Mouse (Mus musculus) A20 (cell line): Measurements from ENCODE around the gene Aox3.

Experiments
- DNase-seq: peaks from one replicate; pipeline ENCODE4 v3.0.0-alpha.2; 2011; ENCODE audit warnings: low read depth, low spot score

Gene Aox3

DNA sequence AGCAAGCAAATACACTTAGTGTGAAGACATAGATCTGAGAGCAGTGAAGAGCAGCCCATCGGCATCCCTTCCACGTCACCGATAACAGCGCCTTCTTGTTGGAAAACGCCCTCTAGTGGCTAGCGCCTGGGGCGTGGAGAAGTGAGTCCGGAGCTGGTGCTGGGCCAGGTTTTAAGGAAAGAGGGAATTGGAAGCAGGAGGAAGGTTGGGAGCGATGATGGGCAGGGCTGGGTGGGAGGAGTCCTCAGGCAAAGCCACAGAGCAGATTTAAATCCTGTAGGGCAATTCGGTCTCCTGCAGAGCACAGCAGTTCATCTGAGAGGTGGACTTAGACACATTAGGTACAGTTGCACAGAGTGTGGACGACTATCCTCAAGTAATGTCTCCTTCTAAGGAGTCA, at the start of gene Aox3:
Gene Aox3 (plus strand): TSS at position 251 of the 400 bp plus-strand sequence.
- peak; percentile 49 for DNase-seq

DNA sequence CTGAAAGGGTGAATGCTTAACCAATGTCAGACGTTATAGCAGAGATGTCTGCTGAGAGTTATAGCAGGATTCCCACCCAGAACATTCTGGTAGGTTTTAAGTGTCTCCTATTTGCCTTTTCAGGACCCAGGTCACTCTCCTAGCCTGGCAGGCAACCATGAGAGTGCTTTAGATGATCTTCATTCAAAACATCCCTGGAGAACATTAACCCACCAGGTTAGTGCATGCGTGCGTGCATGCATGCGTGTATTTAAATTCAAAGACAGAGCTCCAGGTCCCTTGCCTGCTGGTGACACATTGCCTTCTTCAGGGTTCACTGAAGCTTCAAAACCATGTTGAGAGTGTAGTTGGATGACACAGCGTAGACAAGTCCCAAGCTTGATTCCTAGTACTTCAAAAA, 47.8 kb upstream of the Aox3 start:
- DNase-seq: no peak

DNA sequence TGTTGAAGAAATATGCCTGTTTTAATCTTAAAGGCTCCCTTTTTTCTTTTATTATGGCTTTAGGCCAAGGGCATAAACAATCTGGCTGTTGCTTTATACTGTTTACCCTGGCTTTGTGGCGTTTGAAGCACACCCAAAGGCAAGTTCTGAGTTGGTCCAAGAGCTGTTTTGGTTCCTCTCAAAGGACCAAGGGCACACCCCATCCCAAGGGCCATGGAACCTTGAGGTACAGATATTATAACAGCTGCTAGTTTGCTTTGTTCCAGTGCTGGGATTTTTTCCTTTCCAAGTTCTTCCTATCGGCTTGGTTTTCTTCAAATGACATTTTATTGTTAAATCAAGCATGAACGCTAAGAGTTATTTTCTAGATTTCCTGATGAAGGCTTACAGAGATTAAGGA, 47.3 kb upstream of the Aox3 start:
- no peak for DNase-seq

DNA sequence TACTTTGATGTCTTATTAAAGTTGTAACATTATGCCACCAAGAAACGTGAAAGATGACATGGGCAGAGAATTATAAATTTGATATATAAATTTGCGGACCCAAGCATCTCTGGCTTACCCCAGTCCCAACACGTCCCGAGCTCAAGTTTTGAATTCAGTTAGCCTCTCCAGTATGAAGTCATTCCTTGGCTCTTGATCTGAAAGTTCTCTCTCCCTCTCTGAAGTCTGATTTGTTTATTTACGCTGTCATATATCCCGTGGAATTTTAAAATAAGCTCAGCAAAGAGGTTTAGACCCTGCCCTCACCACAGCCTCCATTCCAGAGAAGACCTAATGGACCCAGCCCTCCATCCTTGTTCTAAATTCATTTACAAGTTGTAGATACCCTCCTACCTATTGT, 43.7 kb upstream of the Aox3 start:
- no peak for DNase-seq

DNA sequence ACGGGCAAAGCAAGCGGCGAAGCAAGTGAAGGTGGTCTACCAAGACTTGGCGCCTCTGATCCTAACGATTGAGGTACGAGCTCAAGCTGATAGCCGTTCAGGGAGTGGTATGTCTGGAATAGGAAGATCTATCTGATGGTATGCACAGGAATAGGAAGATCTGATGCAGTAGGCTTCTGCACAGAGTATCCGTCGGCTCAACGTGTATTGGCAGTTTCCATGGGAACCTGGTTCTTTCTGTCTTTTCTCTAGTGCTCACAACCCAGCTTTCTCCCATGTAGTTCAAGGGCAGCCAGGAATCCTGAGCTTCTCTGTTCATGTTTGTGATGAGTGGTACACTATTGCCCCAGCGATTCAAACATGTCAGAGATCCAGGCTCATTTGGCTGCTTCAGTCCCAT, 42.8 kb upstream of the Aox3 start:
- DNase-seq: no peak

DNA sequence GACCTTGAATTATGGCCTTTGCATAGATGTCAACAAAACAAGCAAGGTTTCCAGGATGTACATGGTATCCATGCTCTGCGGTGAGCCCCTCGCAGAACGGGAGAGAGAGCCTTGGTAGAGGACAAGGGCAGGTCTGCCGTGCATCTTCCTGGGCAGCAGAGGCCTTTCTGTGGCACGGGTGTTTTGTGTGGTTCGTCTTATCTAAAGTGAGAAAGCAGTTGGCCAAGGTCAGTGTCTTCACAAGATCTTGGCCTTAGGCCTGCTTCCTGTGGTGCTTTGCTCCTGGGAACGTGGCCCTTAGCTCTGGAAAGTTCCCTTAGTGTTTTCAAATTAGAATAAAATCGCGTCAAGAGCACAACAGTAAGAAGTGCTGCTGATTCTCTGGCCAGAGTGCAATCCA, 41.9 kb upstream of the Aox3 start:
- DNase-seq: no peak

DNA sequence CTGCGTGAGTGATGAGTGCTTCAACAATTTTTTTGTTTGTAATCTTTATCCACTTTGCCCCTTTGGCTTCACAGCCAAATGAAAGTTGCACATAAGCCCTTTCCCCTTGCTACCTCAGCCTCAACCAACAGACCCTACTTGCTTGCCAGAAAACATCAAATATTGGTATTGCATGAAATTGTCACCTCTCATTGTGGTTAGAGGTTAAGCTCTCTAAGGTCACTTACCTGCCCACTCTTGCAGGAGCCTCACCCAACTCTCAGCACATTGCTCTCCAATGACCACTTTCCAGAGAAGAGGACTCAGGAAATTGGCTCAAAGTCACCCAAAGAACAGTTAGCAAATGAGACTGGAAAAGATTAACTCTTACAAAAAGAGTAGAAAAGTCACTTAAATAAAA, 41.4 kb upstream of the Aox3 start:
- DNase-seq: no peak

DNA sequence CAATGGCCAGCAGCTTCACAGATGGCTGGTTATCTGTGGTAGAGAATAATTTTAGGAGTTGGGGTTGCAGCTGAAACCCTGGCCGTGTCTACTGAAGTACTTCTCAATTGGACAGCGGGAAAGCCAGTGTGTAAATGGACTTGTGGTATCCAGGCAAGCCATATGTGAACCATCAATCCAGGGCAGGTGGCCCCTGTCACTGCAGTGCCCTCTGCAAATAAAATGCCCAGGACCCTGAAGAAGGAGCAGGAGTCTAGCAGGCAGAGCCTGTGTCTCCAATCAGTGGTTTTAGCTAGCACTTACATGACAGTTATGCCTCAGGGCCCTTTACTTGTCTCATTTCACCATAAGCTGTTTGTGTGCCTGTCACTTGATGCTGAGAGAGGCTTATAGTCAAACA, 40.5 kb upstream of the Aox3 start:
- no peak for DNase-seq

DNA sequence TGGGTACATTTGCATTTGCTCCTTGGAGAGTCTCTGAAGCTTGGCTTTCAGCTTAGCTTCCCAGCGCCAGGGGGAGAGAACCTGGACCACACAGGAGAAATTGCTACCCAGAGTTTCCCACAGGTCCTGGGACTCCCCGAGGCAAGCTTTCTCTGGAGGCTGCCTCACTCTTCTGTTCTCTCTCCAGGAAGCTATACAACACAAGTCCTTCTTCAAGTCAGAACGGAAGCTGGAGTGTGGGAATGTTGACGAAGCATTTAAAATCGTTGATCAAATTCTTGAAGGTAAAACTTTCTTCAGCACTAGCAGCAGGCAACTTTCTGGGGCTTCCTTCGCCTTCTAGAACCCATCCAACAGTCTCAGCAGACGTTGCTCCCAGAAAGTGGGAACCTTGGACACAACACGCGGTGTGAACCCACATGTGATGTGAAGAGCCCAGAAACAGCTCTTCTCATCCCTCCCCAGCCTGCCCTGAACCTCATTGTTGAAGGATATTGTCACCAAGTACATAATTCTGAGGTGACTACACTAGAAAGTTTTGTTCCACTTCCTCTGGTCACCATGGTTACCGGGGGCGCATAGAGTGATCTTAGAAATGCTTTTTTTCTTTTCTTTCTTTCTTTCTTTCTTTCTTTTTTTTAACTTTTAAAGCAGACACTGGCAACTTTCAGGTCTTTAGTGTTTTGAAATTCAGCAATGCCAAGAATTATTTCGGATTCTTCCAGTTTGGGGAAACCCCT, 39.8 kb upstream of the Aox3 start:
- no peak for DNase-seq

DNA sequence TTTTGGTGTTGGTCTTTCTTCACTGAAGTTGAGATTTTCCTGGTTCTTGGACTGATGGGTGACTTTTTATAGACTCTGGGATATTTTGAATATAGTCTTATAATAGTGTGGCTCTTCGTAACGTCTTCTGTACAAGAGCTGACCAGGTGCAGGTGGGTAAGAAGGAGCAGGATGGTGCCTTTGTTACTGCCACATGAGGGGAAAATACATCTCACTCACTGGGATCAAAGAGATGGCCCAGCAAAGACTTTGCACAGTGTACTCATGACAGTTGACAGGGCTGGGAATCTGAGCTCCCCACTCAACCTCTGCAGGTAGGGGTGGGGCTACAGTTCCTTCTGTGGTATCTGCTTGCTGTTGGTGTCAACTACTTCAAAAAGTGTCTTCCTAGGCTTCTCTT, 38.7 kb upstream of the Aox3 start:
- DNase-seq: no peak

DNA sequence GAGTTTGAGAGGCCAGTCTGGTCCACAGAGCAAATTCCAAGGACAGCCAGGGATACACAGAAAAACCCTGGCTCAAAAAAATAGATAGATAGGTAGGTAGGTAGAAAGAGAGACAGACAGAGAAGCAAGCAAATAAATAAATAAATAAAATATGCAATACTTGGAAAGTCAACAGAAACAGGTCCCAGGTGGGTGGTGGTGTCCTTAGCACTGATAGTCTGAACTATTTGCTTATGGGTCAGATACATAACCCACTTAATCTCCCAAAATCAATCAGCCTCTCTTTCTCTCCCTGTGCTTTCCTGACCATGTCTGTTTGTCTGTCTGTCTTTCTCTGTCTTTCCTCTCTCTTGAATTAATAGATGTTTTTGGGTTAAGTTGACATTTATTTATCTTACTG, 35.0 kb upstream of the Aox3 start:
- DNase-seq: no peak

DNA sequence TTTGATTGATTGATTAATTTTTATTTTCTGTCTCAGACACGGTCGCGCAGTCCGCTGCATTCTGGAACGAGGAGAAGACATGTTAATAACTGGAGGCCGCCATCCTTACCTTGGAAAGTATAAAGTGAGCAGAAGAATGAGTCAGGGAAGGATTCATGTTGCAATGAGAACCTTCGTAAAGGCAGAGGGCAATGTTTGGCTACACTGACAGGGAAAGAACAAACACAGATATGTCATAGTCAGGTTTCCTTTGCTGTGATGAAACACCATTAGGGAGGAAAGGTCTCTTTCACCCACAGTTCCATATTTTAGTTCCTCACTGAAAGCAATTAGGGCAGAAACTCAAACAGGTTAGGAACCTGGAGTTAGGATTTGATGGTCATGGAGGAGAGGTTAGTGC, 34.5 kb upstream of the Aox3 start:
- DNase-seq: no peak

DNA sequence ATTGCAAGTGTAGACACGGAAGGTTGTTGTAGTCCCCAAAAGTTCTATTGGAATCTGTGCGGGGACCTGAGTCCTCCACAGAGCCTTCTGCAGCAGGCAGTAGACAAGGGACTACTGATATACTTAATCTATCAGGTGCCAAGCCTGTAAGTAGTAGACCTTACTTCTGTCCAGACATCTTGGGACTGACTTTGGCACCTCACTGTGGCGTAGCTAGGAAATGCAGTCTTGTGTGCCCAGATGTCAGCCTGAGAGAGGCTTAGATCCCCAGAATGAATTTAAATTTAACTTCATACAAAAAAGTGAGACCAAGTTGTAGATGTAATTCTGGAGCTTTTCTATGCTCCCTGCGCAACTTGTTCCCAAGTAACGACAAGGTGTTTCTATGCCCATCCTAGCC, 33.2 kb upstream of the Aox3 start:
- DNase-seq: peak; percentile 27

DNA sequence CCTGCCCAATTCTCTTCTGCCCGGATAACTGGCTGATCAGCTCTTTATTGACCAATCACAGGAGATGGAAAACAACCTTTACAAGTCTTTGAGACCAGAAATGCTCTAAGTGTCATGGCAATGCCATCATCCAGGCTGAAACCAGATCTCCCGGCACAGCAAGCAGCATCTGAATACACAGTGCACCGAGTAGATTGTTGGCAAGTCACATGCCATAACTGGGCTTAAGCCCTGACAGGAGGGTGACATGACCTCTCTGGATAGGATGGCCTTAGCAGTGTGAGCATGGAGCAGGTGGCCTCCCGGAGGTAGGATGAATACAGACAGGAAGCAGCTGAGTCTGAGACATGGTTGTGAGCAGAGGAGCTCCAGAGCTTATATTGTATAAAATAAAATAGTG, 32.5 kb upstream of the Aox3 start:
- DNase-seq: no peak

DNA sequence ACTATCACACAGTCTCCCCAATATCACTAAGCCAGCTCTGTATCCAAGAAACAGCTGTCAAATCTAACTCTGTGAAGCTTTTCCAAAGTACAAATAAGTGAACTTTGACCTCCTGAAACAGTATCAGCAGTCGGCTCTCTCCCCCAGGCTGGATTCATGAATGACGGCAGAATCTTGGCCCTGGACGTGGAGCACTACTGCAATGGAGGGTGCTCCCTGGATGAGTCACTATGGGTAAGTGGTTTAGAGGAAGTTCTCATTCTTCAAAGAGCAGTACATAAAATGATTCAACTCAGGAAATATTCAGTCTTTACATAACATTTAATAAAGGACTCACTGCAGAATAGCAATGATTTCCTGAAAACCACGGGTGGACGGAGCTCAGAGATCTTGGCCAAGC, 31.6 kb upstream of the Aox3 start:
- no peak for DNase-seq

DNA sequence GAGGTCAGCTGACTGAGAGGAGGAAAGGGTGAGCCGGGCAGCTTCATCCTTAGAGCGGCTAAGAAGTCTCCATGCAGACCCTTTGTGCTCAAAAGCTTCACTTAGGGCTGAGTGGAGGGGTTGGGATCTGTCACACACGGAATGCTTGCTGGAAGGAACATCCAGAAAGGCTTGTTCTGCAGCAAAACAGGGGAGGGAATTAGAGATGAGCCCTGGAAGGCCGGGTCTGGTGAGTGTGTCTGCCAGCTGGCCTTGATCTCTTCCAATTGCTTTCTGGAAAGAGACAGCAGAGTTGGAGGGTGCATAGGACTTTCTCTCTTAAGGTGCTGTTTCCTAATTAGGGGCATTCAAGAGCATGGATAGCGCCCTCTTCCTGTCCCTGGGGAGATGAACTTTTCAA, 23.6 kb upstream of the Aox3 start:
- no peak for DNase-seq

DNA sequence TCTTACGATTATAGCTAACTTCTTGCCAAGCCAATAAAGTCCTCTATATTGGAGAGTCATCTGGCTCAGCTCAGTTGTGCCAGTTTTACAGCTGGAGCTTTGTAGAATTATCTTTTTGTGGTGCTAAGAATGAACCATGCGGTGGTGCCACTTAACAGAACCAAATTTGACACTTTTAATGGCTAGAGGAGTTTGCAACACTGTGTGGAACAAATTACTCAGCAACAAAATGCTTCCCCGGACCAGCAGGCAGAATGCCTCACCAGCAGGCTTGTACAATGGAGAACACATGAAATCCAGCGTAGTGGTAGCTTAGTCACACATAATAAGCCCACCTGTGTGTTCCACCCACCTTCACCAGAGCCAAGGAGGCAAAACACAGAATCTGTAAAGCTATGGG, 22.7 kb upstream of the Aox3 start:
- no peak for DNase-seq

DNA sequence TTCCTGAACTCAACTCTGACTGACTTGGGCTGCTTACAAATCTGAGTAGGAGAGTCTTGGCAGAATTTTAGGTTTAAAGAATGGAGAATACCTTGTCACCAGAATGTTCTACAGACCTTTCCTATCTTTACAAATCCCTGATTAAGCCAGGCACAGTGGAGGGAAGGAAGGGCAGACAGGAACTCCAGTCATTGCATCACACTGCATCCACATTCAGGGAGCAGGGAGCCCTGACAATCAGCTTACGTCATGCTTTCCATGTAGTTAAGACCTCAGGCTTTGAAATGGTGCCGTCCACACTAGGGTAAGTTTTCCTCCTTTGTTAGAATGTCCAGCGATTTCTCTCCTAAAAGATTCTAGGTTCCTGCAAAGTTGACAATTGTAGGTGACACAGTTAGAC, 21.7 kb upstream of the Aox3 start:
- no peak for DNase-seq

DNA sequence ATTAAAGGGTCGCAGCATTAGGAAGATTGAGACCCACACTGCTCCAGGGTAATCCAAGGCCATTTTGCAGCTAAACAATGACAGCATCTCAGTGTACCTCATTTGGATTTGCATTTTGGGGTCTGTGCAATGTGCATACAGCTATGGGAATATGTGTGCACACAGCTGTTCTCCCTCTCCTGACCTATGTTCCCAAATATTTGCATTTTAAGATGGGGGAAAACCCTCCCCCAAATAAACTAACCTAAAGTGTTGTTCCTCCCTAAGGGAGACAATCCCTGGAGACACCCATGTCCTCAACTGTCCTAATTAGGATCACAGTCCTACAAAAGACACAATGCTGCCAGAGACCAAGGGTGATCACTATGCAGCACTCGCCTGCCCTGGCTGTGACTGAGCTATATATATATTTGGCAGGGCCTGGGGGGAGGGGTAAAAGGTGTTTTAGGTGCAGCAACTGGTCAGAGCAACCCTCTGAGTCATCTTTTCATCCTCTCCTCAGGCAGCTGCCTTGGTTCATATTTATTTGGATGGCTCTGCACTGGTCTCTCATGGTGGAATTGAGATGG, 20.9 kb upstream of the Aox3 start:
- no peak for DNase-seq

DNA sequence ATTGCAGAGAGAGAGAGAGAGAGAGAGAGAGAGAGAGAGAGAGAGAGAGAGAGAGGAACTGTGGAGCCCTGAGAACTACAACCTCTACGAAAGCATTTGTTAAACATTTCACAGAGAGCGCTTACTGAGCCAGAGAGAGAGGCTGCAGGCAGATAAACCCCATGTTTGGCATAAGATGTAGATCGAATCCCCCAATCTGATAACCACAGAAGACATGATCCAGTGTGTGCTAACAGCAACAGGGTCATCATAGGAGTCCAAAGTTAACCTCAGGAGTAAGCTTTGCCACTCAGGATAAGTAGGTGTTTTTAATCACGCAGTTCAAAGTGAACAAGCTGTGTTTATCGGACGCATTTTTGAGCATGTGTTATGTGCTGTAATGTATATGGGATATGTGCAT, 15.6 kb upstream of the Aox3 start:
- DNase-seq: no peak

DNA sequence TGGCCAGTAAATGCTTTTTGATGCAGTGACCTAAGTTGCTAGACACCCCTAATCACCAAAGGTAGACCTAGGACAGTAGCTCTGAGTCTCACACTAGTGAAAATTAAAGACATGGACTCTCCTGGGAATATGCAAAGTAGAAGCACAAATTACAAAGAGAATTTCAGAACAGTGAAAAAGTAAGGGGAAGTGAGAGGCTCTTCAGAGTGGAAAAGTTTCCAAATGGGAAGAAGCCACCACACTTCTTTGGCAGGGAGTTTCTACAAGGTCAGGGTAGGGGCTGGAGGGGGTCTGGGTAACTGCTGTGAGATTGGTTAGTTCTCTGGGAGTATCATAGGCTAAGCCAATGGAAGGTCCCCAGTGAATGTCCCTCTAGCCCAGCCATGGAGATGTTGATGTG, 13.8 kb upstream of the Aox3 start:
- no peak for DNase-seq

DNA sequence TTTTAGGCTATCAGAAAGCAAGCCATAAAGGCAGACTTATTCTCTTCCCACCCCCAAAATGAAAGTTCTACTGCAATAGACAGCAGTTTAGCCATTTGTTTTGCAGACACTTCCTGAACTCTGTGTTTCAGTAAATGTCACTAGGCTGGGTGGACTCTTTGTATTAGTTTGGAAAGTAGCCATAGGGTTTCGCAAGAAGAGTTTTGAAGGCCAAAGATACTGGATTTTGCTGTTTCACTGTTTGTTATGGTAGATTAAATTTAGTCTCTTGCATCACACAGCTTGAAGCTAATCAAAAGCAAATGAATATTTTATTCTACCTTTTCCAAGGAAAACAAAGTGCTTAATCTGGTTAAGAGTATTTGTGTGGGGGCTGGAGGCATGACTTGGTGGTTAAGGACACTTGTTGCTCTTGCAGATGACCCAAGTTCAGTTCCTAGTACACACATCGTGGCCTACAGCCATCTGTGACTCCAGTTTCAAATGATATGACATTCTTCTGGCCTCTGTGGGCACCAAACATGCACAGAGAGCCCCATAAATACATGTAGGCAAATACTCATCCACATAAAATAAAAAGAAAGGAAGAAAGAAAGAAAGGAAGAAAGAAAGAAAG, 11.3 kb upstream of the Aox3 start:
- no peak for DNase-seq

DNA sequence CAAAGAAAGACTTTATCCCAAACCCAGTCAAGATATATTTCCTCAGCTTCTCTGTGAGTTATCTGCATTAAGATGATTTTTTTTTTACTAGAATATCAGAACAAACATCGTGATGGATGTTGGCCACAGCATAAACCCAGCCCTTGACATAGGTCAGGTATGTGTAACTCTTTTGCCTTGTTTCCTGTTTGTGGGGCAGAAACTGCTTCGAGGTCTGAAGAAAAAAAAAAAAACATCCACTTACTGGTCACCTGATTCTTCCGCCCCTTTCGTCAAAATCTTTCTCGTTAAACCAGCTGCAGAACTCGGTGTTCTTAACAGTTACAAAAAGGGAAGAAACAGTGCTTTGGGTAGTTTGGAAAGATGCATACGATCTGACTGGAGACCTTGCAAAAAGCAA, 10.4 kb upstream of the Aox3 start:
- no peak for DNase-seq

DNA sequence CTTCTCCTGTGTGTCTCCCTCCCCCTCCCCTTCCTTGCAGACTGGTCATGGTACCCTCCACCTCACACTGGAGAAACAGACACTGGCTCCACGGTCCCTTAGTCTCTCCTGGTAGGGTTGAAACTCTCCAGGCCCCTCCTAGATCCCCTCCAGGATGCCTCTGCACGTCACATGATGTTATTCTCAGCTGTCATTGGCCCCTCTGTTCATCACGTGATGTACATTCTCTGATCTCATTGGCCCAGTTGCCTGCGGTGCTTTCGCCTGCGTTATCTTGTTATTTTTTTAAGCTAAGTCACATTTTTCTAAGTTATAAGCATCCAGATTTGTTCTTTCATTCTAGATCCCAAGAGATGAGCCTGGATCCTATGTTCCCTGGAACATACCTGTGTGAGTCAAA, 7.2 kb upstream of the Aox3 start:
- DNase-seq: no peak
